Mouse (Mus musculus) ES-E14 (cell line): ENCODE measurements around the gene Cdkn1c.

ENCODE experiments used
- CHD2 ChIP-seq: IDR thresholded peaks from 2 replicates; pipeline ENCODE4 v1.6.1; 2014; ENCODE audit warnings: mild to moderate bottlenecking, low read depth, low read length, inconsistent platforms
- HCFC1 ChIP-seq: IDR thresholded peaks from 2 replicates; pipeline ENCODE4 v1.6.1; 2012; ENCODE audit warnings: low read length, inconsistent platforms, borderline replicate concordance; ENCODE audit not compliant: insufficient read depth

GRCm38 (mm10) chr7:143464811-143465560 lies 4.1 kb upstream of the Cdkn1c start:
- TF ChIP-seq HCFC1 (no peak), CHD2 (no peak)
